Mouse (Mus musculus) midbrain, postnatal 0 days (tissue): ENCODE data around the gene Cbx6. TPM values are rescaled to one million over a fixed set of nuclear protein-coding genes. Genes with fewer than 3 reads are reported as not detected.
A peak's percentile ranks its signal among the peaks of the same experiment; 100 is the strongest.

Experiments
- ATAC-seq: fragments of 200-750 bp; cut with Nextera tagmentation; 2 replicates; pipeline ENCODE4 v1.8.0; 2017; ENCODE audit warnings: moderate number of reproducible peaks, mild to moderate bottlenecking, moderate TSS enrichment, moderate library complexity; ENCODE audit not compliant: low FRiP score
- DNase-seq: peaks from one replicate; pipeline ENCODE4 v3.0.0-alpha.2; 2015; ENCODE audit warnings: low spot score
- H3K27ac ChIP-seq: fragments of 300-500 bp; sonication (generic); 2 replicates; pipeline ENCODE4 v1.5.1; 2014; ENCODE audit warnings: low read depth, mild to moderate bottlenecking, low read length, mixed read lengths
- H3K27me3 ChIP-seq: fragments of 300-500 bp; sonication (generic); 2 replicates; pipeline ENCODE4 v1.6.1; 2014; ENCODE audit warnings: low read length, control low read depth, mixed read lengths; ENCODE audit not compliant: insufficient read depth
- H3K36me3 ChIP-seq: fragments of 300-500 bp; sonication (generic); 2 replicates; pipeline ENCODE4 v1.6.1; 2014; ENCODE audit warnings: low read length, control low read depth, mixed read lengths; ENCODE audit not compliant: insufficient read depth
- H3K4me1 ChIP-seq: fragments of 300-500 bp; sonication (generic); 2 replicates; pipeline ENCODE4 v1.6.1; 2014; ENCODE audit warnings: mild to moderate bottlenecking, control low read depth, antibody characterized with exemption, low read length, mixed read lengths; ENCODE audit not compliant: insufficient read depth
- H3K4me2 ChIP-seq: fragments of 300-500 bp; sonication (generic); 2 replicates; pipeline ENCODE4 v1.6.1; 2014; ENCODE audit warnings: low read depth, mild to moderate bottlenecking, low read length, mixed read lengths; ENCODE audit not compliant: poor library complexity, severe bottlenecking
- H3K4me3 ChIP-seq: fragments of 300-500 bp; sonication (generic); 2 replicates; pipeline ENCODE4 v1.5.1; 2014; ENCODE audit warnings: low read depth, mild to moderate bottlenecking, low read length, moderate library complexity
- H3K9ac ChIP-seq: fragments of 300-500 bp; sonication (generic); replicated peaks from 2 replicates; pipeline ENCODE4 v1.6.1; 2014; ENCODE audit warnings: mild to moderate bottlenecking, low read length, moderate library complexity, mixed read lengths; ENCODE audit not compliant: poor library complexity, severe bottlenecking
- H3K9me3 ChIP-seq: fragments of 300-500 bp; sonication (generic); 2 replicates; pipeline ENCODE4 v1.6.1; 2016; ENCODE audit warnings: low read length, control low read depth
- CTCF ChIP-seq: IDR thresholded peaks from 2 replicates; pipeline ENCODE4 v1.5.1; 2016; ENCODE audit warnings: antibody characterized with exemption, mild to moderate bottlenecking
- WGBS: fragments of 180-500 bp; shearing (Covaris S2); extraction: QIAGEN DNeasy Blood & Tissue Kit; methylation state at CpG from one replicate; pipeline ENCODE4 v1.1.7; 2014; 5-methylcytosine and 5-hydroxymethylcytosine counted together
- polyA plus RNA-seq: library from polyadenylated mRNA; unstranded; fragments of >200 nt; fragmentation: Nextera tagmentation; extraction: Ambion mirVana; gene quantifications from 2 replicates; pipeline ENCODE4 v1.2.1, GENCODE M21; 2015
- total RNA-seq: library from RNA; depleted of rRNA; stranded (reverse); fragments of >200 nt; gene quantifications from 2 replicates; pipeline ENCODE4 v1.2.3, GENCODE M21; 2014

The Cbx6 gene
- total and polyA plus RNA-seq, 2 experiments from 2014 or later = 65.0 to 118 TPM

GRCm38 (mm10) chr15:79803533-79804351 is 30.7 kb downstream of the Cbx6 start:
- 5% methylated on average over 49 of the region's 81 CpGs for WGBS
- peak; percentile 68 for ATAC-seq

GRCm38 (mm10) chr15:79802304-79802703 is 32.2 kb downstream of the Cbx6 start:
- H3K36me3 ChIP-seq = 0 out of 2 replicates have a peak, but pooled peaks cover 2% of the 10 kb centered on the region
- no peak overlapping the region for H3K27ac ChIP-seq
- peak overlapping the region; percentile 65 for H3K4me2 ChIP-seq
- peaks cover 4% of the 10 kb centered on the region; the same call in 1 of the 2 replicates for H3K4me1 ChIP-seq
- DNase-seq = peak; percentile 35
- no peaks in the 10 kb centered on the region for H3K9me3 ChIP-seq
- no peak overlapping the region for H3K4me3 ChIP-seq
- no peak for ATAC-seq
- no peak overlapping the region for H3K9ac ChIP-seq
- no peak for TF ChIP-seq CTCF
- peaks cover 3% of the 10 kb centered on the region; the same call in 1 of the 2 replicates for H3K27me3 ChIP-seq
- 55% methylated on average over 4 of the region's 4 CpGs for WGBS

More at GRCm38 (mm10) chr15:79803533-79804351, 30.7 kb downstream of the Cbx6 start:
- no peak for DNase-seq
- peak; percentile 8; the same call in 1 of the 2 replicates for TF ChIP-seq CTCF
- H3K9me3 ChIP-seq = no peaks in the 10 kb centered on the region
- 0 out of 2 replicates have a peak, but pooled peaks cover 2% of the 10 kb centered on the region for H3K36me3 ChIP-seq
- peaks cover 8% of the 10 kb centered on the region for H3K27me3 ChIP-seq
- peak overlapping the region; percentile 65 for H3K4me2 ChIP-seq
- peak overlapping the region; percentile 91 for H3K9ac ChIP-seq
- peak overlapping the region; percentile 74 for H3K27ac ChIP-seq
- H3K4me1 ChIP-seq = peaks cover 4% of the 10 kb centered on the region; the same call in 1 of the 2 replicates
- H3K4me3 ChIP-seq = peak overlapping the region; percentile 74

- H3K9ac ChIP-seq = no peak overlapping the region
- no peak for DNase-seq
- H3K9me3 ChIP-seq = no peaks in the 10 kb centered on the region
- H3K4me2 ChIP-seq = no peak overlapping the region
- 69% methylated on average over 2 of the region's 2 CpGs for WGBS
- no peaks in the 10 kb centered on the region for H3K27me3 ChIP-seq
- TF ChIP-seq CTCF = no peak
- no peak overlapping the region for H3K4me3 ChIP-seq
- 0 out of 2 replicates have a peak, but pooled peaks cover 2% of the 10 kb centered on the region for H3K36me3 ChIP-seq
- ATAC-seq = no peak
- H3K27ac ChIP-seq = no peak overlapping the region
- peaks cover 4% of the 10 kb centered on the region; the same call in 1 of the 2 replicates for H3K4me1 ChIP-seq
Observed at GRCm38 (mm10) chr15:79801646-79802045, 32.8 kb downstream of the Cbx6 start.

- DNase-seq (no peak), ATAC-seq (no peak)
- no peak for TF ChIP-seq CTCF
- 59% methylated on average over 11 of the region's 11 CpGs for WGBS
- peaks cover 8% of the 10 kb centered on the region; the same call in 1 of the 2 replicates for H3K4me1 ChIP-seq
- no peak overlapping the region for H3K4me2 ChIP-seq
- no peak overlapping the region for H3K27ac ChIP-seq
- H3K36me3 ChIP-seq = 0 out of 2 replicates have a peak, but pooled peaks cover 2% of the 10 kb centered on the region
- no peak overlapping the region for H3K4me3 ChIP-seq
- H3K9ac ChIP-seq = no peak overlapping the region
- H3K27me3 ChIP-seq = no peaks in the 10 kb centered on the region
- no peaks in the 10 kb centered on the region for H3K9me3 ChIP-seq
Observed at GRCm38 (mm10) chr15:79800701-79801100, 33.8 kb downstream of the Cbx6 start.

GRCm38 (mm10) chr15:79798591-79798990 is 35.9 kb downstream of the Cbx6 start:
- H3K27me3 ChIP-seq = no peaks in the 10 kb centered on the region
- no peak overlapping the region for H3K4me2 ChIP-seq
- H3K4me1 ChIP-seq = peaks cover 8% of the 10 kb centered on the region; the same call in 1 of the 2 replicates
- H3K27ac ChIP-seq = no peak overlapping the region
- H3K4me3 ChIP-seq = no peak overlapping the region
- H3K36me3 ChIP-seq = peaks cover 10% of the 10 kb centered on the region; the same call in 1 of the 2 replicates
- 85% methylated on average over 10 of the region's 10 CpGs for WGBS
- no peak for ATAC-seq
- H3K9ac ChIP-seq = no peak overlapping the region
- no peaks in the 10 kb centered on the region for H3K9me3 ChIP-seq
- TF ChIP-seq CTCF = no peak
- DNase-seq = no peak

- Histone ChIP-seq H3K36me3 (peaks cover 14% of the 10 kb centered on the region), H3K27me3 (no peaks in the 10 kb centered on the region), H3K4me2 (no peak overlapping the region), H3K27ac (no peak overlapping the region), H3K9me3 (no peaks in the 10 kb centered on the region), H3K4me1 (peaks cover 8% of the 10 kb centered on the region; the same call in 1 of the 2 replicates), H3K4me3 (no peak overlapping the region), H3K9ac (no peak overlapping the region)
- DNase-seq (no peak), ATAC-seq (no peak)
- TF ChIP-seq CTCF = no peak
- WGBS = 88% methylated on average over 8 of the region's 8 CpGs
Observed at GRCm38 (mm10) chr15:79797680-79798079, 36.8 kb downstream of the Cbx6 start.
